Mouse (Mus musculus): Measurements from ENCODE around the gene Rhbdf2.
A peak's percentile ranks its signal among the peaks of the same experiment; 100 is the strongest.

The Rhbdf2 gene

GRCm38 (mm10) chr11:116581376-116581814 lies 45.4 kb downstream of the Rhbdf2 start, which contains the start of gene Ube2o:
Gene Ube2o, minus strand, starts transcription at chr11:116581447.
- peak; percentile 78 to 85 for DNase-seq

DNA sequence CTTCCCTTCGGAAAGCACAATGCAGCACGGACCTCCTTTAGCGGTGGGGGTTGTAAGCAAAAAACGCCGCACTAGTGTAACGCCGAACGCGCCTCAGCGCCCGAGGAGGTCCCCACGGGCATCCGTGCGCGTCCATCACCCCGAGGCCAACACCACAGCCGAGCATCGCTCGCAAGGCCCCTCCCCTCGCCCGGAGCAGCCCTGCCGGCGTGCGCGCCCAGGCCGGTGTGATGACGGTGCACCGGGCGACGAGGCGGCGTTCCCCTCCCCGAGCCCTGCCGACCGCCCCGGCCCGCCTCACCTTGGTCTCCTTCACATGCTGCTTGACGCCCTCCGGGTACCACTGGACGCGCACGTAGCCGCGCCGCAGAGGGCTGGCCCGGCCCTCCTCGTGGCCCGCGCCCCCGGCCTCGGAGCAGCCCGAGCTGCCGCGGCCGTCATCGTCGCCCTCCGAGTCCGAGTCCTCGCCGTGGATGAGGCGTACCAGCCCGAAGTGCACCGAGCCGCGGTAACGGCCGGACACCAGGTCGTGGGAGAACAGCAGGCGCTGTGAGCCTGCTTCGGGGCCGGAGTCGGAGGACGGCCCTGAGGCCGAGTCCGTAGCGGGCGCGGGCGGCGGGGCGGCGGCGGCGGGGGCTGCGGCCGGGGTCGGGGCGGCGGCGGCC lies 46.0 kb downstream of the Rhbdf2 start:
- peak; percentile 32 to 33 for DNase-seq

DNA sequence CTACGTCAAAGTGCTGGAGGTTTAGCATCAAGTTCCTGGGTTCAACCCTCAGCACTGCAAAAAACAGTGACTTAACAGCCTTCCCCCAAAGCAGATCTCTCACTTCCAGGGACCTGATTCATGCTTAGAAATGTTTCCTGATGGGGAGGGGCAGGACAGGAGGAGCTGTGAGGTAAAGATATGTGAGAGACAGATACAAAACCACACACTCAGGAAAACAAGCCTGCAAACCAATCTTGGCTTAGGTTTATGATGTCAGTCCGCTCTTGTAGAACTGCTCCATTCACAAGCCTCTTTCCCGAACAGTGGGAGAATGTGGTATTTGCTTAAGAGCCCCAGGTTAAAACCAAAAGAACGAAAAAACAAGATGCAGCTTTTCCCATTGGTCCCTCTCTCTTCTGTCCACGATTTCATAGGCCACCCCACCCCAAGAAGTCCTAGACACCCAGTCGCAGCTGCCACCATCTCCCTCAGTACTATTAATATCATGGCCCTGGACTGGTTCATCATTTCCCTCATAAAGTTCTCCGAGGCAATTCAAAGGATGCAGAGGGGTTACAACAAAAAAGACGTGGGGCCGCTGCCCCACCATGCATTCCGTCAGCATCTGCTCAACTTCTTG lies 46.7 kb downstream of the Rhbdf2 start:
- DNase-seq: no peak

GRCm38 (mm10) chr11:116579280-116579679 lies 47.5 kb downstream of the Rhbdf2 start:
- DNase-seq: no peak

DNA sequence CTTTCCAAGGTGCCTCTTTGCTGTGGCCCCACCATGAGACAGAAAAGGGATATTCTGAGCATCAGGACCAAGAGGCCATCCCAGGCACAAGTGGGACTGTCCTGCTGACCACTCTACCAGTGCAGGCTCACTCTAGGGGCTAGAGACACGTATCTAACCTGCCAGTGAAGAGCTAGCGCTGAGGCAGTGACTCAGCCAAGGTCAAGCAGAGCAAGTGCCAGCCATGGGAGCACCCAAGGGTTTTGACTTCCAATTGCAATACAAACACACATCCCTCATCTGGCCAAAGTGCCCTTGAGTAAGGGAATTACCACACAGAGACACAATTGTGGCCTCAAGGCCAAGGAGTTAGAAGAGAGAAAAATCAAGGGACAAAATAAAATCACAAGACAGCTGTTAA lies 51.4 kb downstream of the Rhbdf2 start:
- peak in 1 of 2 experiments; percentile 22 for DNase-seq

GRCm38 (mm10) chr11:116574982-116575381 lies 51.8 kb downstream of the Rhbdf2 start:
- DNase-seq: no peak

DNA sequence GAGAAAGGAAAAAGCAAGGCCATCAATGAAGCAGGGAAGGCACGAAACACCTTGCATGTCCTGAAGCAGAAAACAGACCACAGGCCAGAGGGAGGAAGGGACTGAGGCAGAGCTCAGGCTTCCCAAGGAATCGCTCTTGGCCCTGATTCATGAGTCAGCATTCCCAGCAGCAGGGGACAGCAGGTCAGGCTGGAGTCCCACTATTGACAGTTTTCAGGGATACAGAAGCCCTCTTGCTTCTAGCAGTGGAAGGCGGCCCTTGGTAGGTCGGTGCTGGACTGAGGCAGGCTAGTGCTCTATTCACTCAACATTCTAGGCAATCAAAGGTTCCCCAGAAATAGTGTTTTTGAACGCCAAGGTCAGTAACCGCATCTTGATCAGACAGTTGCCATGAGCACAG lies 52.3 kb downstream of the Rhbdf2 start:
- no peak for DNase-seq

GRCm38 (mm10) chr11:116572756-116573543 lies 53.9 kb downstream of the Rhbdf2 start:
- DNase-seq: no peak

DNA sequence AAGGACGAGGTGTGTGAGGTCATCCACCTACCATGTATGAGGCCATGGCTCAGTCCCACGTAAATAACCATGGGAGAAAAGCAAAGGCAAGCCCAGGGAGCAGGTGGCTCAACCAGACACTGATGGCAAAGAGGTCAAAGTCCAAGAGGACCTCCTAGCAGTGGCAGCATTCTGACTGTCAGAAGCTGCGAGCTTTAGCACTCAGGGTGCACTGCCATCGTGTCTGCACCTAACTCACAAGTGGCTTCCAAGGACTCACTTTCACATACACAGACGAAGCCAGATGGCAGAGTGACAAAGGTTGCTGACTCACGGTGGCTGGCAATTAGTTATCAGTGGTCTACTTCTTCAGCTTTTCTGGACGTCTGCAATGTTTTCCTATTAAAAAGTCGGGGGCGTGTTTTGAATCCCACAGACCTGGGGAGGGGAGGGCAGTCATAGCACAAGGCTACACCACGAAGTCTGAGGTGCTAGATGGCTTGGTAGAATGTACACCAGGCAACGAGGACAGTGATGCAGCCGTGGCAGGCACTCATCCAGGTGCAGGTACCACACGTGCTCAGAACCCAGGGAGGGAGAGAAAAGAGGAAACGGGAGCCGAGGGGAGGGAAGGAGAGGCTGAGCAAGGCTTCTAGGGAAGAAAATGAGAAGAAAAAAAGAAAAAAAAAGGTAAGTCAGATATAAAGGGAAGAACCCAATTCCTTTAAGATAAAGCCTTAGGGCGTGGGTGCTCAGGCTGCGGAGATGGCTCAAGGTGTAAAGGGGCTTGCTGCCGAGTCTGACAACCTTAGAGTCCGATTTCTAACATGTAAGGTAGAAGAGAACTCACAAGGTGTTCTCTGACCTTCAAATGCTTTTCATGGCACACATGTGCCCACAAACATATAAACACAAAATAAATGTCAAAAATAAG lies 54.8 kb downstream of the Rhbdf2 start:
- DNase-seq: peak; percentile 40 to 54

DNA sequence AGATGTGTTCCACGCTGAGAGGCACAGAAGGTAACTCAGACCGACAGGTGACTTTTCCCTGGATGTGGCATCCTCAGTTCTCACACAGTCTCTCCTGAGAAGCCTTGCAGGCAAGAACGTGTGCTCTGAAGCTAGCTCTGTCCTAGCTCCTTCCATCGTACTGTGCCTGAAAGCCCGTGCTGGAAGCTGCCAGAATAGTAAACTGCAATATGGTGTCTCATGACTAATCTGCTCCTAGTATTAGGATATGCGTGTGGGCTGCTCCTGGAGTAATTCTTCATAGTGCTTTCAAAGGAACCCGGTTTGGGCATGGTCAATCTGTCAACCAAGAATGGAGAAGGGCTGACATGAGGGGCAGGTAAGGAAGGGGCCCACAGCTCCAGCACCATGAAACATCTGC lies 56.0 kb downstream of the Rhbdf2 start:
- DNase-seq: no peak

GRCm38 (mm10) chr11:116567531-116567930 lies 59.3 kb downstream of the Rhbdf2 start:
- DNase-seq: no peak

DNA sequence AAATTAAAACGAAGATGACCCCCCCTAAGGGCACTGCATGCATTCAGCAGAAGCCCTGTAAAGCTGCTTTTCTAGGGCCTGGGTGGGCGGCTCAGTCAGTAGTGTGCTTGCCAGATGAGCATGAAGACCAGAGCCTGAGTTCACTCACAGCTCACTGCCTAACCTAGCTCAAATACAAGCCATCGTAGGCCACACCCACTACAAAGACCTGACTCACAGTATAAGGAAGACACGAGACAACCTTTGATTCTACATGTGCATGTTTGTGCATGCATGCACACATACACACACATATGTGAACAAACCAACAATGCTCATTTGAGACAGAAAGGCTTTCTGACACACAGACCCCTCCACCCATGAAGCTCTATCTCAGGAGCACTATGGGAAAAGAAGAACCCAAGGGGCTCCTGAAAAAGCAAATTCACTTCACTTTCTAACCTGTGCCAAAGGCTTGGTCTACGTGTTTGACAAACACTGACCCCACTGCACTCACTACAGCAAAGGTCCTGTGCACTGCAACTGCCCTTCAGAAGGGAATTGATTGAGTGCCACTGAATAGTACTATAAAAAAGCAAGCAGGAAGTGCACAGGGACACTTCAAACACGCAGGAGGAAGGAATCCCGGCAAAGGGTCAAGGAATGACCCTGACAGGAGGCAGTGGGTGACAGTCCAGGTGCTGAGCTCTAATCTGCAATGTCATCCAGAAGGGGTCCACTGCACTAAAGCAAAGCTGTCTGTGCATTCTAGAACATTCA lies 61.4 kb downstream of the Rhbdf2 start:
- no peak for DNase-seq

DNA sequence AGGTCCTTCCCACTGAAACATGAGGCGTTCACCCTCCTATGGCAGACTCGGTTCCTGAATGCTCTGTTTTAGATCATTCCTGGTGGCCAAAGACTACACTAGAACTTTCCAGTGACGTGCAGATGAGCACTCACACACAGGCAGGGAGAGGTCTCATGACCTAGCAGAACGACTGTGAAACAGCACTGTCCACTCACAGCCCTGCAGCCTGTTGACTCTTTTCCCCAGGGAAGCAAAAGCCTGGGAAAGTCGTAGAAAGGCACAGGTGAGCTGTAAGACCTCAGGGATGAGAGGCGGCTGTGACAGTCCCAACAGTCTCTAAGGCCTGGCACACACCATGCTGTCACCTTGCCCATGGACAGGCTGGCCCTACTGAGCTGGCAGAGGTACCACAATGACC lies 70.5 kb downstream of the Rhbdf2 start:
- no peak for DNase-seq

DNA sequence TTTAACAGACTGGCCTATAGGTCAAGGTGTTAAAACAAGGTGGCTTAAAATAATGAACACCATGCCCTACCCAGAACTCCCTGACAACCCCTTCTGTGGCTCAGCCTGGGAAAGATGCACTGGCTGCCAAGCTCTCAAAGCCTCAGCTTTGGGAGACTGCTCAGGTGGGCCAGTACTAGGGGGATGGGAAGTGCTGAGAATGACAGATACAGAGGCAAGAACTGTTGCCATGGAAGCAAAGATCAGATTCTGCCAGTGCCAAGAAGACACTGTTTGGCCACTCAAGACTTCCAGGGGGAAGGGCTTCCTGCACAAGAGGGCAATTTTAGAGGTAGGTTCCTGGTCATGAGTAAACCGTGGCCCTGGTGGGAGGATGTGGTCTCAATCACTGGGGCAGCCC lies 71.2 kb downstream of the Rhbdf2 start:
- no peak for DNase-seq

- peak in 1 of 2 experiments; percentile 15 for DNase-seq
Observed at GRCm38 (mm10) chr11:116554171-116554878, 72.5 kb downstream of the Rhbdf2 start.

DNA sequence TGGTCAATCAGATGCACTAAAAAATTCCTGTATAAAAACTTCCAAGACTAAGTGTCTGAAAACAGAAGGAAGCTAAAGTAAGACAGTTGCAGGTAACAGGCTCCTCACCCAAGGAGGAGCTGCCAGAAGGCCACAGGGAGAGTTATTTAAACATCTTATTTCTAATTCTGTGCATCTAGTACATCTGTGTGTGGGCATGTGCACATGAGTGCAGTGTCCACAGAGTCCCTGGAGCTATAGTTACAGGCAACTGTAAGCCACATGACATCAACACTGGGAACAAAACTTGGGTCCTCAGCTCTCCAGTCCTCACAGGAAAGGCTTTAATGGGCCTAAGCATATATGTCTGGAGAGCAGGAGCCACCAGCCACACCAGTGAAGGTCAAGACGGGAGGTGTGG lies 74.6 kb downstream of the Rhbdf2 start:
- no peak for DNase-seq

GRCm38 (mm10) chr11:116550748-116551147 lies 76.1 kb downstream of the Rhbdf2 start:
- DNase-seq: peak in 1 of 2 experiments; percentile 25

GRCm38 (mm10) chr11:116549273-116550038 lies 77.4 kb downstream of the Rhbdf2 start:
- DNase-seq: no peak

- no peak for DNase-seq
Observed at GRCm38 (mm10) chr11:116548780-116549179, 78.0 kb downstream of the Rhbdf2 start.
